Mouse (Mus musculus) small intestine, adult 2 months (tissue): ENCODE data around the gene Tmem192.

Source experiments
- CTCF ChIP-seq: fragments of 200-500 bp; IDR thresholded peaks from 2 replicates; pipeline ENCODE4 v1.5.1; 2012; ENCODE audit warnings: low read depth, mild to moderate bottlenecking, control low read depth, inconsistent platforms, low read length, moderate library complexity, mixed read lengths; ENCODE audit not compliant: insufficient replicate concordance, insufficient read length; ENCODE audit errors: extremely low read depth
- POLR2A ChIP-seq: fragments of 200-500 bp; IDR thresholded peaks from 2 replicates; pipeline ENCODE4 v1.6.1; 2012; ENCODE audit warnings: low read depth, mild to moderate bottlenecking, control low read depth, inconsistent platforms, low read length, moderate library complexity

DNA sequence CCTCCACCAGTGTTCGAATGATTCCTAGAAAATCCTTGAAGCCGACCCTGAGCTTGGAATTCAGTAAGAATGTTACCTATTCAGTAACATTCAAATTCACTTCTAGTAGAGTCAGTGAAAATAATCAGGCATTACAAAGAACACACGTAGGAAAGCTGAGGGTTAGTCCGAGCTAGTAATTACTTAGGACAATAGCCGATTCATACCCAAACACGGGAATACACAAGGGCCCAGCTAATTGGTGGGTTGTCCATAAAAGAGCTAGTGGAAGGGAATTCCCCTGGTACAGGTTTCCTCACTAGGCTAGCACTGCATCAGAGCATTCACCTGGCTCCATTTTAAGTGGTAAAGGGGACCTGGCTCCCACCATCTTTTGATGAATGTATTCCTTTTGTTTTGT is 5.1 kb downstream of the Tmem192 start:
- TF ChIP-seq POLR2A (no peak), CTCF (no peak)
